ENCODE assay signal across 15 mouse cellular contexts in genomic region chr14:54234231-54235040, GRCm38 (mm10). TPM values are rescaled to one million over a fixed set of nuclear protein-coding genes. Genes with fewer than 3 reads are reported as not detected.
DNase-seq lines count a peak whose midpoint lies in the region; ATAC-seq and TF ChIP-seq lines count a peak whose summit lies in the region.
"Had no signal": no experiment of that assay in that cellular context is flagged by ENCODE, and none has a peak within 500 bp of the region (broad histone marks: within the 10 kb centered on the region; RNA-seq: fewer than 3 reads in every experiment).

No protein-coding gene starts in this region.

- H3K27ac ChIP-seq in hindbrain, embryonic 13.5 days = peak overlapping the region; percentile 78
- H3K27ac ChIP-seq in hindbrain, postnatal 0 days = no peak overlapping the region
- peak overlapping the region; percentile 93 for H3K27ac ChIP-seq in thymus, adult 2 months (ENCODE audit: control insufficient read depth, insufficient read depth, low read length)
- peak overlapping the region; percentile 73 for H3K27ac ChIP-seq in intestine, embryonic 15.5 days
- H3K27ac ChIP-seq in stomach, postnatal 0 days (replicated peaks) = peak overlapping the region; percentile 77

- no peak overlapping the region for H3K4me2 ChIP-seq in hindbrain, embryonic 13.5 days
- no peak overlapping the region for H3K4me2 ChIP-seq in hindbrain, postnatal 0 days (ENCODE audit: low read depth, low read length)
- H3K4me2 ChIP-seq in intestine, embryonic 15.5 days (replicated peaks) = no peak overlapping the region
- no peak overlapping the region for H3K4me2 ChIP-seq in stomach, postnatal 0 days (replicated peaks; ENCODE audit: low read depth)
- H3K4me2 ChIP-seq: hindbrain, embryonic 15.5 days had no signal

- no peak for TF ChIP-seq EP300 in stomach, postnatal 0 days (optimal IDR thresholded peaks at IDR 0.05)

- peaks cover 39% of the 10 kb centered on the region for H3K4me1 ChIP-seq in hindbrain, embryonic 13.5 days (replicated peaks)
- H3K4me1 ChIP-seq in hindbrain, postnatal 0 days (ENCODE audit: insufficient read depth, low read length) = no peaks in the 10 kb centered on the region
- peaks cover 75% of the 10 kb centered on the region for H3K4me1 ChIP-seq in thymus, adult 2 months (replicated peaks; ENCODE audit: control insufficient read depth, insufficient read depth, low read length)
- H3K4me1 ChIP-seq in intestine, embryonic 15.5 days (replicated peaks) = peaks cover 20% of the 10 kb centered on the region
- no peaks in the 10 kb centered on the region for H3K4me1 ChIP-seq in stomach, postnatal 0 days (replicated peaks; ENCODE audit: control insufficient read depth, insufficient read depth)

- H3K36me3 ChIP-seq in hindbrain, embryonic 13.5 days = peaks cover 14% of the 10 kb centered on the region
- 0 out of 2 replicates have a peak, but pooled peaks cover 5% of the 10 kb centered on the region for H3K36me3 ChIP-seq in hindbrain, postnatal 0 days (ENCODE audit: insufficient read depth, low read length)
- H3K36me3 ChIP-seq in thymus, adult 2 months (ENCODE audit: control insufficient read depth, insufficient read depth, low read length) = 0 out of 2 replicates have a peak, but pooled peaks cover 5% of the 10 kb centered on the region
- H3K36me3 ChIP-seq in intestine, embryonic 15.5 days = peaks cover 6% of the 10 kb centered on the region; the same call in 1 of the 2 replicates
- peaks cover 4% of the 10 kb centered on the region; the same call in 1 of the 2 replicates for H3K36me3 ChIP-seq in stomach, postnatal 0 days (ENCODE audit: control insufficient read depth, insufficient read depth, low read length)

- WGBS in hindbrain, embryonic 13.5 days = 71% methylated on average over 20 of the region's 20 CpGs
- 70% methylated on average over 20 of the region's 20 CpGs for WGBS in hindbrain, postnatal 0 days
- WGBS in thymus, adult 2 months = 92% methylated on average over 20 of the region's 20 CpGs
- WGBS in intestine, embryonic 15.5 days = 76% methylated on average over 20 of the region's 20 CpGs
- 73% methylated on average over 20 of the region's 20 CpGs for WGBS in stomach, postnatal 0 days

- H3K27me3 ChIP-seq in hindbrain, embryonic 13.5 days = no peaks in the 10 kb centered on the region
- H3K27me3 ChIP-seq in hindbrain, postnatal 0 days (ENCODE audit: insufficient read depth, low read length) = no peaks in the 10 kb centered on the region
- H3K27me3 ChIP-seq in thymus, adult 2 months (ENCODE audit: control insufficient read depth, insufficient read depth, low read length) = no peaks in the 10 kb centered on the region
- H3K27me3 ChIP-seq in intestine, embryonic 15.5 days (replicated peaks) = no peaks in the 10 kb centered on the region
- no peaks in the 10 kb centered on the region for H3K27me3 ChIP-seq in stomach, postnatal 0 days (ENCODE audit: control insufficient read depth, insufficient read depth, low read length)
- H3K27me3 ChIP-seq: hindbrain, embryonic 15.5 days; megakaryocyte, embryonic 14.5 days; Patski had no signal

- ATAC-seq in hindbrain, embryonic 13.5 days (ENCODE audit: low FRiP score) = no peak
- no peak for ATAC-seq in hindbrain, postnatal 0 days
- no peak for ATAC-seq in intestine, embryonic 15.5 days
- ATAC-seq in stomach, postnatal 0 days (ENCODE audit: low FRiP score, low TSS enrichment) = no peak
- no peak for ATAC-seq in erythroid progenitor cell, adult 5-6 weeks (replicated peaks; ENCODE audit: low FRiP score, poor library complexity, severe bottlenecking)
- ATAC-seq: forebrain, embryonic 14.5 days; Patski had no signal

- H3K9me3 ChIP-seq in hindbrain, embryonic 13.5 days = no peaks in the 10 kb centered on the region
- no peaks in the 10 kb centered on the region for H3K9me3 ChIP-seq in hindbrain, postnatal 0 days (ENCODE audit: low read length)
- H3K9me3 ChIP-seq in intestine, embryonic 15.5 days = no peaks in the 10 kb centered on the region
- H3K9me3 ChIP-seq in stomach, postnatal 0 days (ENCODE audit: control insufficient read depth, low read length) = no peaks in the 10 kb centered on the region
- H3K9me3 ChIP-seq: hindbrain, embryonic 15.5 days; megakaryocyte, embryonic 14.5 days had no signal

- DNase-seq in hindbrain, postnatal 0 days (ENCODE audit: low spot score) = no peak
- no peak for DNase-seq in thymus, adult 2 months
- no peak for DNase-seq in thymus, postnatal 4 days
- DNase-seq in stomach, postnatal 0 days (ENCODE audit: low spot score) = no peak

- no peak for TF ChIP-seq POLR2A in thymus, adult 2 months (IDR thresholded peaks at IDR 0.05; ENCODE audit: control insufficient read depth, extremely low read depth, insufficient read depth, low read length, poor library complexity)

- H3K9ac ChIP-seq in hindbrain, embryonic 13.5 days = no peak overlapping the region
- H3K9ac ChIP-seq in hindbrain, postnatal 0 days (replicated peaks; ENCODE audit: low read length) = no peak overlapping the region
- H3K9ac ChIP-seq in intestine, embryonic 15.5 days = no peak overlapping the region
- no peak overlapping the region for H3K9ac ChIP-seq in stomach, postnatal 0 days (ENCODE audit: low read length)
- H3K9ac ChIP-seq: hindbrain, embryonic 15.5 days had no signal

- TF ChIP-seq CTCF in hindbrain, postnatal 0 days (IDR thresholded peaks at IDR 0.05; ENCODE audit: low read depth) = no peak
- TF ChIP-seq CTCF in thymus, adult 2 months (IDR thresholded peaks at IDR 0.05; ENCODE audit: borderline replicate concordance, control insufficient read depth, extremely low read depth, insufficient read depth, low read length, poor library complexity) = no peak; the same call in 1 of the 2 replicates
- no peak for TF ChIP-seq CTCF in stomach, postnatal 0 days (IDR thresholded peaks at IDR 0.05; ENCODE audit: low read depth)

- no peak overlapping the region for H3K4me3 ChIP-seq in hindbrain, embryonic 13.5 days
- no peak overlapping the region for H3K4me3 ChIP-seq in hindbrain, postnatal 0 days (ENCODE audit: low read length)
- H3K4me3 ChIP-seq in thymus, adult 2 months (ENCODE audit: control insufficient read depth, insufficient read depth, low read length) = no peak overlapping the region
- no peak overlapping the region for H3K4me3 ChIP-seq in intestine, embryonic 15.5 days (replicated peaks)
- H3K4me3 ChIP-seq in stomach, postnatal 0 days (ENCODE audit: low read depth, low read length) = no peak overlapping the region
- H3K4me3 ChIP-seq: hindbrain, embryonic 15.5 days; left cerebral cortex, adult 2 months; megakaryocyte, embryonic 14.5 days had no signal

RNA-seq across cellular contexts. Expression of gene Dad1, which starts 19.5 kb away (rescaled TPM):
- 343 and 348 TPM in 2 replicates for polyA plus RNA-seq in hindbrain, embryonic 13.5 days (2015; fragmentation: Nextera tagmentation; extraction: Ambion mirVana)
- total RNA-seq in hindbrain, postnatal 0 days (2014; rRNA removed) = 189 and 321 TPM in 2 replicates
- polyA plus RNA-seq in hindbrain, postnatal 0 days (2015; fragmentation: Nextera tagmentation; extraction: Ambion mirVana) = 406 and 407 TPM in 2 replicates
- 513 and 641 TPM in 2 replicates for polyA plus RNA-seq in thymus, adult 2 months (2012; rRNA removed)
- 450 and 484 TPM in 2 replicates for polyA plus RNA-seq in intestine, embryonic 15.5 days (2015; fragmentation: Nextera tagmentation; extraction: Ambion mirVana)
- polyA plus RNA-seq in stomach, postnatal 0 days (2015; fragmentation: Nextera tagmentation; extraction: Ambion mirVana) = 397 and 433 TPM in 2 replicates
- 91.2 and 103 TPM in 2 replicates for total RNA-seq in erythroid progenitor cell, adult 5-6 weeks (2015; ENCODE audit: low replicate concordance)
- 33.0 and 61.6 TPM in 2 replicates for total RNA-seq in erythroid progenitor cell, adult 5-6 weeks (2017; ENCODE audit: low replicate concordance)

RNA-seq across cellular contexts. Expression of gene Abhd4, which starts 19.6 kb away (rescaled TPM):
- polyA plus RNA-seq in hindbrain, embryonic 13.5 days (2015; fragmentation: Nextera tagmentation; extraction: Ambion mirVana) = 58.2 and 58.7 TPM in 2 replicates
- 105 and 126 TPM in 2 replicates for total RNA-seq in hindbrain, postnatal 0 days (2014; rRNA removed)
- polyA plus RNA-seq in hindbrain, postnatal 0 days (2015; fragmentation: Nextera tagmentation; extraction: Ambion mirVana) = 76.9 and 82.7 TPM in 2 replicates
- polyA plus RNA-seq in thymus, adult 2 months (2012; rRNA removed) = 21.5 and 23.6 TPM in 2 replicates
- polyA plus RNA-seq in intestine, embryonic 15.5 days (2015; fragmentation: Nextera tagmentation; extraction: Ambion mirVana) = 41.6 and 42.6 TPM in 2 replicates
- polyA plus RNA-seq in stomach, postnatal 0 days (2015; fragmentation: Nextera tagmentation; extraction: Ambion mirVana) = 40.2 and 45.7 TPM in 2 replicates
- 33.1 and 36.4 TPM in 2 replicates for total RNA-seq in erythroid progenitor cell, adult 5-6 weeks (2015; ENCODE audit: low replicate concordance)
- total RNA-seq in erythroid progenitor cell, adult 5-6 weeks (2017; ENCODE audit: low replicate concordance) = 11.3 and 24.4 TPM in 2 replicates

RNA-seq across cellular contexts. Expression of gene Olfr49, which starts 50.3 kb away (rescaled TPM):
- not detected in 2 replicates for polyA plus RNA-seq in hindbrain, embryonic 13.5 days (2015; fragmentation: Nextera tagmentation; extraction: Ambion mirVana)
- total RNA-seq in hindbrain, postnatal 0 days (2014; rRNA removed) = not detected in 2 replicates
- polyA plus RNA-seq in hindbrain, postnatal 0 days (2015; fragmentation: Nextera tagmentation; extraction: Ambion mirVana) = 0.05 TPM in 1 of 2 replicates, not detected in the other
- not detected in 2 replicates for polyA plus RNA-seq in thymus, adult 2 months (2012; rRNA removed)
- not detected in 2 replicates for polyA plus RNA-seq in intestine, embryonic 15.5 days (2015; fragmentation: Nextera tagmentation; extraction: Ambion mirVana)
- 0.02 and 0.16 TPM in 2 replicates for polyA plus RNA-seq in stomach, postnatal 0 days (2015; fragmentation: Nextera tagmentation; extraction: Ambion mirVana)
- not detected in 2 replicates for total RNA-seq in erythroid progenitor cell, adult 5-6 weeks (2015; ENCODE audit: low replicate concordance)
- total RNA-seq in erythroid progenitor cell, adult 5-6 weeks (2017; ENCODE audit: low replicate concordance) = not detected in 2 replicates
- total RNA-seq: common myeloid progenitor, adult 5-6 weeks; left cerebral cortex, adult 2 months had no signal
- polyA plus RNA-seq: brain, embryonic 14.5 days; forebrain, embryonic 14.5 days; hindbrain, embryonic 15.5 days; testis, adult 2 months had no signal
